Mouse (Mus musculus) thymus, adult 2 months (tissue): ENCODE results near the gene 1700025C18Rik. TPM values are rescaled to one million over a fixed set of nuclear protein-coding genes. Genes with fewer than 3 reads are reported as not detected.

Experiments
- DNase-seq: peaks from one replicate; pipeline ENCODE4 v3.0.0; 2021
- H3K27ac ChIP-seq: fragments of 200-500 bp; 2 replicates; pipeline ENCODE4 v1.5.1; 2012; ENCODE audit warnings: low read length, control low read depth; ENCODE audit not compliant: control insufficient read depth, insufficient read depth
- H3K27me3 ChIP-seq: fragments of 200-500 bp; 2 replicates; pipeline ENCODE4 v1.6.1; 2012; ENCODE audit warnings: mild to moderate bottlenecking, low read length, moderate library complexity, mixed read lengths; ENCODE audit not compliant: control insufficient read depth, insufficient read depth
- H3K36me3 ChIP-seq: fragments of 200-500 bp; 2 replicates; pipeline ENCODE4 v1.6.1; 2012; ENCODE audit warnings: mild to moderate bottlenecking, low read length, moderate library complexity; ENCODE audit not compliant: control insufficient read depth, insufficient read depth
- H3K4me1 ChIP-seq: fragments of 200-500 bp; replicated peaks from 2 replicates; pipeline ENCODE4 v1.6.1; 2012; ENCODE audit warnings: low read length; ENCODE audit not compliant: control insufficient read depth, insufficient read depth
- H3K4me3 ChIP-seq: fragments of 200-500 bp; 2 replicates; pipeline ENCODE4 v1.5.1; 2012; ENCODE audit warnings: mild to moderate bottlenecking, low read length, control low read depth, moderate library complexity; ENCODE audit not compliant: control insufficient read depth, insufficient read depth
- CTCF ChIP-seq: fragments of 200-500 bp; IDR thresholded peaks from 2 replicates; pipeline ENCODE4 v1.5.1; 2012; ENCODE audit warnings: mild to moderate bottlenecking, control low read depth, low read length, moderate library complexity, borderline replicate concordance; ENCODE audit not compliant: control insufficient read depth, poor library complexity, insufficient read depth; ENCODE audit errors: extremely low read depth
- POLR2A ChIP-seq: fragments of 200-500 bp; IDR thresholded peaks from 2 replicates; pipeline ENCODE4 v1.6.1; 2012; ENCODE audit warnings: mild to moderate bottlenecking, low read length, control low read depth, moderate library complexity; ENCODE audit not compliant: control insufficient read depth, poor library complexity, insufficient read depth; ENCODE audit errors: extremely low read depth
- WGBS: fragments of 180-500 bp; shearing (Covaris S2); methylation state at CpG from one replicate; pipeline ENCODE4 v1.1.7; 2018; 5-methylcytosine and 5-hydroxymethylcytosine counted together
- polyA plus RNA-seq: library from polyadenylated mRNA; depleted of rRNA; stranded (reverse); fragments of >200 nt; gene quantifications from 2 replicates; pipeline ENCODE4 v1.2.3, GENCODE M21; 2012

1700025C18Rik gene
- polyA plus RNA-seq, 1 experiment, result not detected

DNA sequence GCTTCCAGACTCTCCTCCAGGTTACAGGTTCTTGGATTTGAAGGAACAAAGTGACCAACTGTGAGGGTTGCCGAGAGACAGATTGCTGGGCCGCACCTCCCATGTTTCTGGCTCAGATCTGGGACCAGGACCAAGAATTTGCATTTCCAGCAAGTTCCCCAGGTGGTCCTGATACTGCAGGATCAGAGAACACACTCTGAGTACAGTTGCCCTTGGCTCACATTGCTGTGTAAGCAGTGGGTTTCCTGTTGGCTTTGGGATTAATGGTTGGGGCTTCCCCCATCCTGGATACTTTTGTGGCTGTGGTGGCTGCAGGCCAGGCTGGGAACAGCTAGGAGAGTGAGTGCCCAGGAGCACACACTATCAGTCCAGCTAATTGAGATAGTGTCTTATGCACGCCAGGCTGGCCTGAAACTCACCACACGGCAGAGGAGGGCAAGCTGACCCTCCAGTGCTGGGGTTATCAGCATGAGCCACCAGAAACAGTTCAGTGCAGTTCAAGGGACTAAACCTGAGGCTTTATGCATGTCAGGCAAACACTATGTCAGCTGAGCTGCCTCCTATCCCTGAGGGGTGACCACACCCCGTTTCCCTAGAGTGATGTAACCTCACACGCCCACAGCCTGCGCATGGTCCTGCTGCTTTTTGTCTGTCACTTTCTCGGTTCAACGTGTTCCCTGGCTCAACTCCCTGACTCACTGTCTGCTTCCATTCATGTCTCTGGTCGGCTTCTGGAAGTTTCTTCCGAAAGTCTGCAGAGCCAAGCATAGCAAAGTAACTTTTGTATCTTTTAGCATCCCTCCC, 16.3 kb downstream of the 1700025C18Rik start:
- Histone ChIP-seq H3K4me1 (no peaks in the 10 kb centered on the region), H3K4me3 (no peak overlapping the region), H3K36me3 (no peaks in the 10 kb centered on the region), H3K27ac (no peak overlapping the region), H3K27me3 (peaks cover 3% of the 10 kb centered on the region; the same call in 1 of the 2 replicates)
- no peak for DNase-seq
- TF ChIP-seq POLR2A, result no peak
- no peak for TF ChIP-seq CTCF
- 49% methylated on average over 11 of the region's 11 CpGs for WGBS

DNA sequence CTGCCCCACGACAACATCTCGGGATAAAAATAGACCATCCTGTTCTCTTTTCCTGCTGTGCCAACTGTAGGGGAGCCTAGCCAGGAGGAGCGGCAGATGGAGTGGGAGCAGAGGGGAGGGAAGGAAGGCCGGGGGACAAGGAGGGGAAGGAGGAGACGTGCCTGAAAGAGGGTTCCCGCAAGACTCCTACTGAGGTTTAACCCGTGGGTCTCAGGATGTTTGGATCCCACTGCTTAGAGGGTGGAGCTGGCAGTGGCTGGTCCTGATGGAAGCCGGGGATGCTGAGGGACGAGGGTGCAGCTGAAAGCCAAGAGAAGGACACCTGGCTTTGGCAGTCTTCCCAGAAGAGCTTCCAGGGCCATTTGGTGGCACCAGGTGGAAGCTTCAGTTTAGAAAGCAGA, 17.2 kb downstream of the 1700025C18Rik start:
- WGBS, result 28% methylated on average over 9 of the region's 9 CpGs
- Histone ChIP-seq H3K4me3 (no peak overlapping the region), H3K4me1 (no peaks in the 10 kb centered on the region), H3K27ac (no peak overlapping the region), H3K27me3 (no peaks in the 10 kb centered on the region; the same call in 1 of the 2 replicates), H3K36me3 (no peaks in the 10 kb centered on the region)
- no peak for TF ChIP-seq POLR2A
- no peak for TF ChIP-seq CTCF
- DNase-seq, result no peak

DNA sequence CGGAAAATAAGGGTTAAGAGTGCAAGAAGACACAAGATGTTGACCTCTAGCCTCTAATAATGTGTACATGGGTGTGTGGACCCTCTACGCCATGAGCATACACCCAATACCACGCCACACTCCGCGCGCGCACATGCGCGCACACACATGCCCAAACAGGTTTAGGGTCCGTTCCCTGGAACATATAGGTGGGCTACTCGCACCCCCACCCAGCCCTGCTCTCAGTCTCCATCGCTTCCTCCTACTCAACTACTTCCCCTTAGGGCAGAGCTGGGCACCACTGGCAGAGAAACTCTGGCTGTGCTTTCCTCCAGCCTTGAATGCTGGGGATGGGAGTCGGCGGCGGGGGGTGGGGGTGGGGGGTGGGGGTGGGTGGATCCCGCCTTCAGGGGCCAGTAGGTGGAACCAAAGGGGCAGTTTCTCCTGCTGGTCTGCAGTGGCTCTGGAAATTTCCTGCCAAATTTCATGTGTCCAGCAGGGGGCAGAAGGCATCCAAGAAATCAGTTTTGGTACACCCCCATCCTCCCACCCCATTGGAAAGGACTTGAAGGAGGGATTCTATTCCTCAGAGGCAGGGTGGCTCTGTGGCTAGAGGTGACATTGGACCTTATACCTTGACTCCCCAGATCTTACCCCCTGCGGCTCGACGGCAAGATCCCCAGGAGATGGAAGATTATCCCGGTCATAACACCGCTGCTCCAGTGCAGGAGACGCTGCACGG, 20.3 kb downstream of the 1700025C18Rik start:
- DNase-seq, result peak; percentile 40
- H3K4me3 ChIP-seq, result no peak overlapping the region
- H3K27me3 ChIP-seq, result no peaks in the 10 kb centered on the region
- 27% methylated on average over 23 of the region's 23 CpGs for WGBS
- TF ChIP-seq POLR2A (no peak), CTCF (peak; percentile 24; the same call in 1 of the 2 replicates)
- no peaks in the 10 kb centered on the region for H3K36me3 ChIP-seq
- H3K4me1 ChIP-seq, result no peaks in the 10 kb centered on the region
- no peak overlapping the region for H3K27ac ChIP-seq

- 87% methylated on average over 2 of the region's 2 CpGs for WGBS
- TF ChIP-seq POLR2A (no peak), CTCF (no peak)
- H3K36me3 ChIP-seq, result no peaks in the 10 kb centered on the region
Observed at GRCm38 (mm10) chr2:165068806-165069205, 21.7 kb downstream of the 1700025C18Rik start.

DNA sequence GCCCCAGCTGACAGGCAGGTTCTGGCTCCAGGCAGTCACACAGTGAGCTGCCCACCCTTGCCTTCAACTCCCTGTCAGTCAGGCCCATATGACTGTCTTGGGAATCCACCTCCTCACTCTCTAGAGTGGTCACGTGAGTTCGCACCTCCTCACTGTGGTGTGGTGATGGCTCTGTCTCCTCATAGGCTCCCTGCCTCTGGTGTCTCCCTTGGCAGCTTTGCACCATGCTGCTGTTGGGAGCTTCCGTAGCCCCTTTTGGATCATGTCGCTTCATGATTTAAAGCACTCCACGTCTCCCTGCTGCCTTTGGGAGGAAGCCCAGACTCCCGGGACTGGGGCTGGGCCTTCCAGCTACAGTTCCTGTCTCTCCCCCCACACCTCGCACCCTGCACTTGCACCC, 26.1 kb downstream of the 1700025C18Rik start:
- no peaks in the 10 kb centered on the region for H3K36me3 ChIP-seq
- no peak overlapping the region for H3K4me3 ChIP-seq
- 79% methylated on average over 7 of the region's 7 CpGs for WGBS
- H3K4me1 ChIP-seq, result no peaks in the 10 kb centered on the region
- H3K27me3 ChIP-seq, result no peaks in the 10 kb centered on the region; the same call in 1 of the 2 replicates
- DNase-seq, result no peak
- H3K27ac ChIP-seq, result no peak overlapping the region
- no peak for TF ChIP-seq CTCF
- TF ChIP-seq POLR2A, result no peak

More at GRCm38 (mm10) chr2:165068806-165069205, 21.7 kb downstream of the 1700025C18Rik start:
- H3K4me3 ChIP-seq, result no peak overlapping the region
- DNase-seq, result no peak
- no peak overlapping the region for H3K27ac ChIP-seq
- no peaks in the 10 kb centered on the region for H3K4me1 ChIP-seq
- no peaks in the 10 kb centered on the region for H3K27me3 ChIP-seq

DNA sequence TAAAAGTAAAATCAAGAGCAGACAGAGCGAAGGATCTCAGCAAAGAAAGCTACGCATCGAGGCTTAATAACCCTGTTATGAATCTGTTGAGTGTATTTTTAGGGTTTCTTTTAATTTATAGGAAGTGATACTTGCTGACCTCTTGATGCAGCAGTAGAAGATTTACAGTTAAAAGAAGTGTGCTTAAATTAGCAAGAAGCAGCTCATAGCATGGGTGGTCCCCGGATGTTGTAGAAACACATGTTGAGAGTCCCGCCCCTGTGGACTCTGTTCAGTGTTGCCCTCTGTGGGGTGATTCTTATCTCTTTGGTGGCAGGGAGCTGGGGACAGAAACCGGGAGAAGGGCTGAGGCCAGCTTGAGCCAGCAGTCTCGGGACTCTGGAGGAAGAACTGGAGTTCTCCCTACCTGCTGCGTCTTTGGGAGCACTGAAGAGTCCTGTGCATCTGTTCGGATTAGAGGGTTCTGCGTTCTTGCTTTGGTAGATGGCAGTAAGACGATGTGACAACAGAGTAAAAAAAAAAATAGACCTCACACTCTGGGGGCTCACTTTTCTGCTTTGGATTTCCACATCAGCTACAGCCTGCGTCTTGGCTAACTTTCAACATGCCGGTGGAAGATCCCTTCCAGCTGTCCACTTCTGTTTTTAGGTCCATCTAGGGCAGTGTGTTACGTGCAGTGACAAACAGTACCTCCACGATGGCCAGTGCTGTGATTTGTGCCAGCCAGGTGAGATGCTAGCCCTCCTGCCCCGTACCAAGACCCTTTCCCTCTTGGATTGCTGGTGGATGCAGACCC, 28.7 kb downstream of the 1700025C18Rik start:
- H3K27me3 ChIP-seq, result no peaks in the 10 kb centered on the region; the same call in none of the 2 replicates
- TF ChIP-seq CTCF (no peak), POLR2A (no peak)
- no peaks in the 10 kb centered on the region for H3K36me3 ChIP-seq
- DNase-seq, result no peak
- no peak overlapping the region for H3K27ac ChIP-seq
- WGBS, result 72% methylated on average over 16 of the region's 16 CpGs
- no peaks in the 10 kb centered on the region for H3K4me1 ChIP-seq
- H3K4me3 ChIP-seq, result no peak overlapping the region
